Mouse (Mus musculus): ENCODE measurements around the gene Acap1. TPM values are rescaled to one million over a fixed set of nuclear protein-coding genes. Genes with fewer than 3 reads are reported as not detected.

The Acap1 gene
- polyA plus RNA-seq, 1 experiment from 2014 or later = 0.70 TPM

DNA sequence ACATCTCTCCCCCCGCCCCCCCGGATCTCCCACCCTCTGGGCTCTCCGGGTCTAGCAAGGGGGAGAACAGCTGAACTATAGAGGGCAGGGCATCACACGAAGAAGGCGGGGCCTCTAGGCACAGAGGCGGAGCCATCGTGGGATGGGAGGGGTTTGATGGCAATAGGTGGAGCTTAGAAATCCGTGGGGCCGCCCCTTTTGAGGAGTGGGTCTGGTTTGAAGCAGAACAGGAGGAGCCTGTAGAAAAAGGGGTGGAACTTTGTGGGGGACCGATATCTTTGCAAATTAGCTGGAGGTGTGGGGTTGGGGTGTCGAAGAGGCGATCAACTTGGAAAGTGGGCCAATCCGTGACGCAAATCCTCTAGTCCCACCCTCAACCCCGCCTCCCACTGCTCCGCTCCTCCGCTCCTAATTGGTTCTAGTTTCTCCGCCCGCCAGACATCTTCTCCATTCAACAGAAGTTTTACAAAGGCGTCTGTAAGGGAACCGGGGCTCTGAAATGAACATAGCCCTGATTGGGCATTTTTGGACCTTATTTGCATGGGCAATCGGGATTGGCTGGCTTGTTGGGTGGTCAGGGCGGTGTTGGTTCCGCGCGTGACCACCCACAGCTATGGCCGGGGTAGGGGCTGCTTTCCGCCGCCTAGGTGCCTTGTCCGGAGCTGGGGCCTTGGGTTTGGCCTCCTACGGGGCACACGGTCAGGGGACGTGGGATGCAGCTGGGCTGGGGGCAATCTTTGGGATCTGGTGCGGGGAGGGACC is 57.2 kb downstream of the Acap1 start, which contains the start of gene Tmem256:
Tmem256 (plus strand) TSS at position 563 of the 762 bp plus-strand sequence.
- no peaks in the 10 kb centered on the region for H3K27me3 ChIP-seq (ENCODE audit: control insufficient read depth, insufficient read depth, low read length)
- peak; percentile 81 for TF ChIP-seq EP300 (optimal IDR thresholded peaks at IDR 0.05)
- no peak; the same call in 1 of the 2 replicates for TF ChIP-seq CTCF (IDR thresholded peaks at IDR 0.05; ENCODE audit: low read depth)
- H3K4me1 ChIP-seq (replicated peaks; ENCODE audit: control insufficient read depth, insufficient read depth) = peaks cover 5% of the 10 kb centered on the region
- H3K4me3 ChIP-seq (ENCODE audit: low read depth, low read length) = peak within 1 kb of the TSS; percentile 67
- DNase-seq (ENCODE audit: low spot score) (peak; percentile 97), ATAC-seq (ENCODE audit: low FRiP score, low TSS enrichment) (peak; percentile 93)
- H3K36me3 ChIP-seq (ENCODE audit: control insufficient read depth, insufficient read depth, low read length) = 0 out of 2 replicates have a peak, but pooled peaks cover 2% of the 10 kb centered on the region
- WGBS = 0% methylated on average over 34 of the region's 34 CpGs
- H3K27ac ChIP-seq (replicated peaks) = peak within 1 kb of the TSS; percentile 87
- H3K4me2 ChIP-seq (replicated peaks; ENCODE audit: low read depth) = peak within 1 kb of the TSS; percentile 77
- H3K9ac ChIP-seq (ENCODE audit: low read length) = peak within 1 kb of the TSS; percentile 82
- H3K9me3 ChIP-seq (ENCODE audit: control insufficient read depth, low read length) = no peaks in the 10 kb centered on the region

DNA sequence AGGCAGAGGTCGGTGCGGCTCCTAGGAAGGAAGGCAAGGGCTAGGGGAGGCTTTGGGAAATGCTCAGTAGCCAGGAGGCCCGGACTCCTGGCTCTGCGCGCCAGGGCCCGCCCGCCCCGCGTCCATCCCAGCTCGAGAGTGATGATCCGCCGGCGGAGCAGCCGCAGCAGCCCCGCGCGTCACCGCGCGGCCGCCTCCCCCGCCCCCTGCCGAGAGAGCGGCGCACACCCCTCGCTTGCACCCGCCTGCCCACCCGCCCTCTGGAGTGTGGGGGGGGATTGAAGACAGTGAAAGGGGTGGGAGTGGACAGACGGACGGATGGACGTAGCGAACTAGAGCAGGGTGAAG is 57.8 kb downstream of the Acap1 start, which contains the start of gene Nlgn2:
Nlgn2 (minus strand) TSS at position 181 of the 348 bp plus-strand sequence.
- Histone ChIP-seq H3K27ac (replicated peaks) (peak within 1 kb of the TSS; percentile 87), H3K4me1 (replicated peaks; ENCODE audit: control insufficient read depth, insufficient read depth) (peaks cover 5% of the 10 kb centered on the region), H3K4me2 (replicated peaks; ENCODE audit: low read depth) (peak within 1 kb of the TSS; percentile 77), H3K27me3 (ENCODE audit: control insufficient read depth, insufficient read depth, low read length) (no peaks in the 10 kb centered on the region), H3K36me3 (ENCODE audit: control insufficient read depth, insufficient read depth, low read length) (0 out of 2 replicates have a peak, but pooled peaks cover 2% of the 10 kb centered on the region), H3K9ac (ENCODE audit: low read length) (peak within 1 kb of the TSS; percentile 82), H3K9me3 (ENCODE audit: control insufficient read depth, low read length) (no peaks in the 10 kb centered on the region), H3K4me3 (ENCODE audit: low read depth, low read length) (peak within 1 kb of the TSS; percentile 67)
- 2% methylated on average over 30 of the region's 32 CpGs for WGBS
- TF ChIP-seq EP300 (optimal IDR thresholded peaks at IDR 0.05) = no peak
- TF ChIP-seq CTCF (IDR thresholded peaks at IDR 0.05; ENCODE audit: low read depth) = peak; percentile 40; the same call in 1 of the 2 replicates
- DNase-seq (ENCODE audit: low spot score) (no peak), ATAC-seq (ENCODE audit: low FRiP score, low TSS enrichment) (peak; percentile 65)

DNA sequence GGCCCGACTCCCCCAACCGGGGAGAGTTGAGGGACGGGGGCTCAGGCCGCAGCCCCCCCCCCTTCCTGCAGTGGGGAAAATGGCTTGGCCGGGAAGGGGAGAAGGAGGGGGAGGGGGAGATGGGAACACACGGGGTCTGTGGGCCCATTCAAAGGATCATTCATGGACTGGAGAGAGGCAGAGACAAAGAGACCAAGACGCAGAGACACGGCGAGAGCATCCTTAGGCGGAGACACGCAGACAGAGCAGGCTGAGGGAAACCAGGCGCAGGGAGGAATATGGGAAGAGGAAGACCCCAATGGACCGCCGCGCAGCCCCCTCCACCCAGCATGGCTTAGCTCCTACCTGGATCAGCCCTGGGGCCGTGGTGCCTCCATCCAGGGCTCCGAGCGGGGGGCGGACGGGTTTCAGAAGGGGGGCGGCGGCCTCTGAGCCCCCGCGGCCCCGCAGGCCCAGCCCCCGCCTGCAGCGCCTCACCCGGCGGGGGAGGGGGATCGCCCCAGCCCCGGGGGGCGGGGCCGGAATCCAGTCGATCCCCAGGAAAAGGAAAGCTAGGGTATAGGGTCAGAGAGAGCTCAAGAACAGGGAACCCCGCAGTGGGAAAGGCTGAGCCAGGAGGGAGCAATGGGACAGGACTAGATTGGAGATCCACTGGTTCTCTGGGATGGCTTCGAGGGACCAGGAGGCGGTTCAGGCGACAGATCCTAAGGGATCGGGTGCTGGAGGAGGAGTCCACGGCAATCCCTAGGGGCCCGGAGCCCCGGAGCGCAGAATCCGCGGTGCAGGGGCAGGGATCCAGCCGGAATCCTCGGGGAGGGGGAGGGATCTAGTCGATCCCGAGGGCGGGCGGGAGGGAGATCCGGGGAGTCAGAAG is 58.4 kb downstream of the Acap1 start:
- 2% methylated on average over 42 of the region's 52 CpGs for whole genome bisulfite sequencing
- ATAC-seq (ENCODE audit: low FRiP score, low TSS enrichment) (no peak), DNase-seq (ENCODE audit: low spot score) (peak; percentile 37)
- Histone ChIP-seq H3K27ac (replicated peaks) (peak overlapping the region; percentile 69), H3K9ac (ENCODE audit: low read length) (peak overlapping the region; percentile 65), H3K4me2 (replicated peaks; ENCODE audit: low read depth) (peak overlapping the region; percentile 77), H3K36me3 (ENCODE audit: control insufficient read depth, insufficient read depth, low read length) (0 out of 2 replicates have a peak, but pooled peaks cover 2% of the 10 kb centered on the region), H3K27me3 (ENCODE audit: control insufficient read depth, insufficient read depth, low read length) (no peaks in the 10 kb centered on the region), H3K4me3 (ENCODE audit: low read depth, low read length) (peak overlapping the region; percentile 67), H3K9me3 (ENCODE audit: control insufficient read depth, low read length) (no peaks in the 10 kb centered on the region), H3K4me1 (replicated peaks; ENCODE audit: control insufficient read depth, insufficient read depth) (peaks cover 5% of the 10 kb centered on the region)
- TF ChIP-seq EP300 (optimal IDR thresholded peaks at IDR 0.05) (no peak), CTCF (IDR thresholded peaks at IDR 0.05; ENCODE audit: low read depth) (no peak)

DNA sequence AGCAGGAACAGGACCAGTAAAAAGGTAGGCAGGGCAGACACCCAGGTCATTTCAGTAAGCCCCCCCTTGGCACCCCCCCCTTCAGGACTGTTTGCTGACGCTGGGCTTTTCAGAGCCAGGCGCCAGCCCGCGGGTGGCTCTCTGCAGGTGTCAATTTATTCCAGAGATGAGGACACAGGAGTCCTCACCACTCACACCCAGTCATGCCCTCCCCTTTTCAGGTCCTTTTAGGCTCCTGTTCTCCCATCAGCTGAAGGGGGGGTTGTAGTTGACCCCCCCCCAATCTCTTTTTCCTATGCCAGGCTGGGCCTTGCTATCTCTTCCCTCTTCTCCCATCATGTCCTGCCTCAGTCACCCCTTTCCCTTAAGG is 59.4 kb downstream of the Acap1 start:
- Histone ChIP-seq H3K36me3 (ENCODE audit: control insufficient read depth, insufficient read depth, low read length) (0 out of 2 replicates have a peak, but pooled peaks cover 2% of the 10 kb centered on the region), H3K9me3 (ENCODE audit: control insufficient read depth, low read length) (no peaks in the 10 kb centered on the region), H3K27ac (replicated peaks) (no peak overlapping the region), H3K27me3 (ENCODE audit: control insufficient read depth, insufficient read depth, low read length) (no peaks in the 10 kb centered on the region), H3K4me2 (replicated peaks; ENCODE audit: low read depth) (peak overlapping the region; percentile 77), H3K4me1 (replicated peaks; ENCODE audit: control insufficient read depth, insufficient read depth) (peaks cover 5% of the 10 kb centered on the region), H3K9ac (ENCODE audit: low read length) (no peak overlapping the region), H3K4me3 (ENCODE audit: low read depth, low read length) (no peak overlapping the region)
- DNase-seq (ENCODE audit: low spot score) (no peak), ATAC-seq (ENCODE audit: low FRiP score, low TSS enrichment) (no peak)
- 20% methylated on average over 4 of the region's 4 CpGs for WGBS
- no peak for TF ChIP-seq EP300 (optimal IDR thresholded peaks at IDR 0.05)
- TF ChIP-seq CTCF (IDR thresholded peaks at IDR 0.05; ENCODE audit: low read depth) = no peak

DNA sequence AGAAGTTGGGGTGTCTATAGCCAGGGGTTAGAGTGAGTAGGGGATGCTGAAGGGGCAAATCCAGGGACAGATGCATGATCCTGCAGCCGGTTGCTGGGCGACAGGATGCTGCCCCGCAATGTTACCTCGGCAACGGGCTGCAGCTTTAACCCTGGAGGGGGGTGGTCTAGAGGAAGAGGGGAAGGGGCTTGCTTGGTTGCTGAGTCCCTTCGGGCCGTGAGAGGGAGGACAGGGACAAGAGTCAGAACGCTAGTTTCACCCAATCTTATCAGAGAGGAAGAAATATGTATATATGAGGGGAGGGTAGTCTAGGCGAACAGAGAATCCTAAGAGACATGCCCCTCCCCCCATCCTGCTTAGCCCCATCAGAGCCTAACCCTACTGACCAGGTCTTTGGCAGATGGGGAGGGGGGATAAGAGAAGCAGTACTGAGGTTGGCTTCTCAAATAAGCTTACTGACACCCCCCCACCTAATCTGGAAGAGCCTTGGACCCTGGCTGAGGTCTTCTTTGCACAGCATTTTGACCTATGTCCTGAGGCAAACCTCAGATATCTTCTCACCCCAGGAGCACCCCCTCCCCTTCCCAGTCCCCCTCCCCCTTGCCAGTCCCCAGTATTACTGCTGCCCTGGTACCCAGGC is 59.9 kb downstream of the Acap1 start:
- no peak for ATAC-seq (ENCODE audit: low FRiP score, low TSS enrichment)
- TF ChIP-seq EP300 (optimal IDR thresholded peaks at IDR 0.05) = no peak
- Histone ChIP-seq H3K9ac (ENCODE audit: low read length) (0 out of 2 replicates have a peak overlapping the region, but pooled peaks have one; percentile 8), H3K4me1 (replicated peaks; ENCODE audit: control insufficient read depth, insufficient read depth) (peaks cover 5% of the 10 kb centered on the region), H3K4me2 (replicated peaks; ENCODE audit: low read depth) (peak overlapping the region; percentile 77; the same call in 1 of the 2 replicates), H3K4me3 (ENCODE audit: low read depth, low read length) (no peak overlapping the region), H3K9me3 (ENCODE audit: control insufficient read depth, low read length) (no peaks in the 10 kb centered on the region), H3K27me3 (ENCODE audit: control insufficient read depth, insufficient read depth, low read length) (no peaks in the 10 kb centered on the region), H3K27ac (replicated peaks) (no peak overlapping the region), H3K36me3 (ENCODE audit: control insufficient read depth, insufficient read depth, low read length) (0 out of 2 replicates have a peak, but pooled peaks cover 2% of the 10 kb centered on the region)
- no peak for DNase-seq (ENCODE audit: low spot score)
- 36% methylated on average over 9 of the region's 9 CpGs for WGBS

Measured in stomach, postnatal 0 days (tissue).